Mouse (Mus musculus) embryonic facial prominence, embryonic 12.5 days (tissue): Measurements from ENCODE around the gene Nfxl1. TPM values are rescaled to one million over a fixed set of nuclear protein-coding genes. Genes with fewer than 3 reads are reported as not detected.

Source experiments
- ATAC-seq: fragments of 200-750 bp; cut with Nextera tagmentation; 2 replicates; pipeline ENCODE4 v1.8.0; 2017; ENCODE audit not compliant: insufficient number of reproducible peaks, insufficient read depth, low FRiP score, low TSS enrichment
- H3K27ac ChIP-seq: fragments of 300-500 bp; sonication (generic); 2 replicates; pipeline ENCODE4 v1.5.1; 2016; ENCODE audit warnings: mild to moderate bottlenecking
- H3K27me3 ChIP-seq: fragments of 300-500 bp; sonication (generic); 2 replicates; pipeline ENCODE4 v1.6.1; 2016; ENCODE audit warnings: mild to moderate bottlenecking, moderate library complexity
- H3K36me3 ChIP-seq: fragments of 300-500 bp; sonication (generic); 2 replicates; pipeline ENCODE4 v1.6.1; 2016; ENCODE audit warnings: mild to moderate bottlenecking
- H3K4me1 ChIP-seq: fragments of 300-500 bp; sonication (generic); 2 replicates; pipeline ENCODE4 v1.6.1; 2016
- H3K4me2 ChIP-seq: fragments of 300-500 bp; sonication (generic); replicated peaks from 2 replicates; pipeline ENCODE4 v1.6.1; 2016; ENCODE audit warnings: mild to moderate bottlenecking, moderate library complexity
- H3K4me3 ChIP-seq: fragments of 300-500 bp; sonication (generic); 2 replicates; pipeline ENCODE4 v1.5.1; 2016; ENCODE audit warnings: mild to moderate bottlenecking
- H3K9ac ChIP-seq: fragments of 300-500 bp; sonication (generic); 2 replicates; pipeline ENCODE4 v1.6.1; 2016; ENCODE audit warnings: mild to moderate bottlenecking, moderate library complexity
- H3K9me3 ChIP-seq: fragments of 300-500 bp; sonication (generic); 2 replicates; pipeline ENCODE4 v1.6.1; 2016; ENCODE audit warnings: mild to moderate bottlenecking, moderate library complexity
- WGBS: fragments of 180-500 bp; shearing (Covaris S2); methylation state at CpG from one replicate; pipeline ENCODE4 v1.1.7; 2016; 5-methylcytosine and 5-hydroxymethylcytosine counted together
- polyA plus RNA-seq: library from polyadenylated mRNA; unstranded; fragments of >200 nt; fragmentation: Nextera tagmentation; extraction: Ambion mirVana; gene quantifications from 2 replicates; pipeline ENCODE4 v1.2.1, GENCODE M21; 2016

Nfxl1 gene
- polyA plus RNA-seq, 1 experiment from 2014 or later: 30.2 TPM

- Histone ChIP-seq H3K27ac (no peak overlapping the region), H3K4me1 (peaks cover 5% of the 10 kb centered on the region; the same call in 1 of the 2 replicates), H3K27me3 (no peaks in the 10 kb centered on the region), H3K9me3 (no peaks in the 10 kb centered on the region), H3K36me3 (no peaks in the 10 kb centered on the region), H3K4me2 (no peak overlapping the region), H3K9ac (no peak overlapping the region), H3K4me3 (no peak overlapping the region)
- 74% methylated on average over 3 of the region's 3 CpGs for WGBS
- ATAC-seq: no peak
Observed at GRCm38 (mm10) chr5:72560976-72561628, 1.6 kb upstream of the Nfxl1 start.

- Histone ChIP-seq H3K4me3 (peak overlapping the region; percentile 90), H3K9me3 (no peaks in the 10 kb centered on the region), H3K9ac (peak overlapping the region; percentile 90), H3K27ac (peak overlapping the region; percentile 63; the same call in 1 of the 2 replicates), H3K4me2 (peak overlapping the region; percentile 81), H3K4me1 (peaks cover 5% of the 10 kb centered on the region; the same call in 1 of the 2 replicates), H3K36me3 (0 out of 2 replicates have a peak, but pooled peaks cover 8% of the 10 kb centered on the region), H3K27me3 (no peaks in the 10 kb centered on the region)
- under 1% methylated on average over 57 of the region's 57 CpGs for WGBS
- ATAC-seq: peak; percentile 78
Observed at GRCm38 (mm10) chr5:72558716-72559526, 563 bp downstream of the Nfxl1 start.

GRCm38 (mm10) chr5:72556245-72556644, 3.2 kb downstream of the Nfxl1 start:
- H3K9ac ChIP-seq: no peak overlapping the region
- H3K9me3 ChIP-seq: no peaks in the 10 kb centered on the region
- peaks cover 5% of the 10 kb centered on the region; the same call in 1 of the 2 replicates for H3K4me1 ChIP-seq
- WGBS: 75% methylated on average over 3 of the region's 3 CpGs
- no peak overlapping the region for H3K4me3 ChIP-seq
- no peak for ATAC-seq
- H3K27me3 ChIP-seq: no peaks in the 10 kb centered on the region
- no peak overlapping the region for H3K4me2 ChIP-seq
- H3K36me3 ChIP-seq: 0 out of 2 replicates have a peak, but pooled peaks cover 8% of the 10 kb centered on the region
- no peak overlapping the region for H3K27ac ChIP-seq

GRCm38 (mm10) chr5:72551209-72551608, 8.3 kb downstream of the Nfxl1 start:
- Histone ChIP-seq H3K36me3 (0 out of 2 replicates have a peak, but pooled peaks cover 8% of the 10 kb centered on the region), H3K4me2 (no peak overlapping the region), H3K27me3 (no peaks in the 10 kb centered on the region), H3K27ac (no peak overlapping the region), H3K4me3 (no peak overlapping the region), H3K4me1 (no peaks in the 10 kb centered on the region), H3K9me3 (no peaks in the 10 kb centered on the region), H3K9ac (no peak overlapping the region)
- no peak for ATAC-seq
- WGBS: 96% methylated on average over 3 of the region's 3 CpGs

GRCm38 (mm10) chr5:72528896-72529295, 30.6 kb downstream of the Nfxl1 start:
- no peaks in the 10 kb centered on the region for H3K9me3 ChIP-seq
- H3K36me3 ChIP-seq: peaks cover 45% of the 10 kb centered on the region
- 92% methylated on average over 3 of the region's 3 CpGs for WGBS
- no peak overlapping the region for H3K4me2 ChIP-seq
- no peak overlapping the region for H3K4me3 ChIP-seq
- H3K27me3 ChIP-seq: no peaks in the 10 kb centered on the region
- H3K4me1 ChIP-seq: no peaks in the 10 kb centered on the region
- no peak for ATAC-seq
- no peak overlapping the region for H3K9ac ChIP-seq
- no peak overlapping the region for H3K27ac ChIP-seq

GRCm38 (mm10) chr5:72513808-72514207, 45.7 kb downstream of the Nfxl1 start:
- H3K4me1 ChIP-seq: no peaks in the 10 kb centered on the region
- 82% methylated on average over 5 of the region's 5 CpGs for WGBS

GRCm38 (mm10) chr5:72505740-72506139, 53.7 kb downstream of the Nfxl1 start:
- no peaks in the 10 kb centered on the region for H3K9me3 ChIP-seq
- H3K4me1 ChIP-seq: peaks cover 8% of the 10 kb centered on the region; the same call in 1 of the 2 replicates
- H3K27me3 ChIP-seq: peaks cover 39% of the 10 kb centered on the region
- no peak overlapping the region for H3K27ac ChIP-seq
- no peaks in the 10 kb centered on the region for H3K36me3 ChIP-seq
- no peak overlapping the region for H3K4me3 ChIP-seq
- no peak overlapping the region for H3K9ac ChIP-seq
- H3K4me2 ChIP-seq: no peak overlapping the region
- 74% methylated on average over 5 of the region's 5 CpGs for WGBS
- ATAC-seq: no peak

More at GRCm38 (mm10) chr5:72513808-72514207, 45.7 kb downstream of the Nfxl1 start:
- Histone ChIP-seq H3K9ac (no peak overlapping the region), H3K9me3 (no peaks in the 10 kb centered on the region), H3K27me3 (no peaks in the 10 kb centered on the region), H3K27ac (no peak overlapping the region), H3K4me3 (no peak overlapping the region), H3K36me3 (peaks cover 19% of the 10 kb centered on the region), H3K4me2 (no peak overlapping the region)
- no peak for ATAC-seq

- H3K4me2 ChIP-seq: peak within 1 kb of the TSS; percentile 61
- H3K4me1 ChIP-seq: peaks cover 8% of the 10 kb centered on the region; the same call in 1 of the 2 replicates
- no peak within 1 kb of the TSS for H3K27ac ChIP-seq
- peak; percentile 26; the same call in 1 of the 2 replicates for ATAC-seq
- 2% methylated on average over 64 of the region's 64 CpGs for WGBS
- no peaks in the 10 kb centered on the region for H3K9me3 ChIP-seq
- peaks cover 39% of the 10 kb centered on the region for H3K27me3 ChIP-seq
- peak within 1 kb of the TSS; percentile 41 for H3K4me3 ChIP-seq
- H3K36me3 ChIP-seq: no peaks in the 10 kb centered on the region
- peak within 1 kb of the TSS; percentile 32; the same call in 1 of the 2 replicates for H3K9ac ChIP-seq
Observed at GRCm38 (mm10) chr5:72503531-72504523, 55.7 kb downstream of the Nfxl1 start, which contains the start of gene Corin. TSS of gene Corin (minus strand) at chr5:72504473.

GRCm38 (mm10) chr5:72502778-72503177, 56.7 kb downstream of the Nfxl1 start:
- Histone ChIP-seq H3K27me3 (peaks cover 39% of the 10 kb centered on the region), H3K4me2 (peak overlapping the region; percentile 61), H3K27ac (no peak overlapping the region), H3K4me3 (peak overlapping the region; percentile 41), H3K4me1 (peaks cover 8% of the 10 kb centered on the region; the same call in 1 of the 2 replicates), H3K9ac (no peak overlapping the region), H3K9me3 (no peaks in the 10 kb centered on the region), H3K36me3 (no peaks in the 10 kb centered on the region)
- ATAC-seq: no peak
- WGBS: 72% methylated on average over 8 of the region's 8 CpGs

- Histone ChIP-seq H3K4me1 (peaks cover 8% of the 10 kb centered on the region; the same call in 1 of the 2 replicates), H3K9me3 (no peaks in the 10 kb centered on the region), H3K4me2 (no peak overlapping the region), H3K36me3 (no peaks in the 10 kb centered on the region), H3K27me3 (peaks cover 39% of the 10 kb centered on the region), H3K9ac (no peak overlapping the region), H3K4me3 (no peak overlapping the region), H3K27ac (no peak overlapping the region)
- ATAC-seq: no peak
- WGBS: 37% methylated on average over 3 of the region's 3 CpGs
Observed at GRCm38 (mm10) chr5:72501763-72502162, 57.7 kb downstream of the Nfxl1 start.

GRCm38 (mm10) chr5:72498271-72498670, 61.2 kb downstream of the Nfxl1 start:
- Histone ChIP-seq H3K4me1 (peaks cover 2% of the 10 kb centered on the region; the same call in 1 of the 2 replicates), H3K4me3 (no peak overlapping the region), H3K4me2 (no peak overlapping the region), H3K36me3 (no peaks in the 10 kb centered on the region), H3K9ac (no peak overlapping the region), H3K27me3 (peaks cover 21% of the 10 kb centered on the region), H3K9me3 (no peaks in the 10 kb centered on the region), H3K27ac (no peak overlapping the region)
- 78% methylated on average over 10 of the region's 10 CpGs for WGBS
- no peak for ATAC-seq
